Mouse (Mus musculus) MEL (cell line): ENCODE measurements around the gene Ly6g6c.

Experiments
- CHD2 ChIP-seq: IDR thresholded peaks from 2 replicates; pipeline ENCODE4 v1.6.1; 2011; ENCODE audit warnings: low read length, improper control_type of control experiment
- CTCF ChIP-seq, 3 experiments: IDR thresholded peaks in 2 of 3; conservative IDR thresholded peaks in 1 of 3; 2 replicates each; pipeline ENCODE4 v1.5.1; 2011 to 2012; ENCODE audit warnings: low read length in 3 of 3, low read depth in 2 of 3, mild to moderate bottlenecking in 2 of 3, improper control_type of control experiment in 1 of 3, inconsistent platforms in 1 of 3, mixed read lengths in 1 of 3, moderate library complexity in 1 of 3; ENCODE audit not compliant: control insufficient read depth in 1 of 3, insufficient read depth in 1 of 3, poor library complexity in 1 of 3, severe bottlenecking in 1 of 3
- GABPA ChIP-seq: IDR thresholded peaks from 2 replicates; pipeline ENCODE4 v1.6.1; 2012; ENCODE audit warnings: low read depth, mild to moderate bottlenecking, inconsistent platforms, low read length, improper control_type of control experiment, moderate library complexity
- MAZ ChIP-seq: IDR thresholded peaks from 2 replicates; pipeline ENCODE4 v1.6.1; 2012; ENCODE audit warnings: low read depth, mild to moderate bottlenecking, inconsistent platforms, low read length, improper control_type of control experiment

GRCm38 (mm10) chr17:35071454-35071853, 6.3 kb downstream of the Ly6g6c start:
- TF ChIP-seq CTCF (IDR thresholded peaks at IDR 0.05 in 2 of 3, conservative IDR thresholded peaks at IDR 0.05 in 1 of 3; ENCODE audit: control insufficient read depth in 1 of 3, insufficient read depth in 1 of 3, low read depth in 2 of 3, low read length in 3 of 3, poor library complexity in 1 of 3, severe bottlenecking in 1 of 3) = no peak
- TF ChIP-seq CHD2 = no peak
- no peak for TF ChIP-seq GABPA
- no peak for TF ChIP-seq MAZ
